Mouse (Mus musculus) thymus, postnatal 36 days (tissue): Measurements from ENCODE around the gene Ptpa.
"Not testable (repeated sequence)": the region's sequence is repeated elsewhere in the genome, so short reads cannot be mapped to it uniquely, and the experiment has no call there.

Experiments
- DNase-seq, 2 experiments: peaks; one replicate each; pipeline ENCODE4 v3.0.0; 2022; ENCODE audit warnings: mixed read lengths in 2 of 2

Ptpa gene

GRCm38 (mm10) chr2:30402843-30403242, 13.0 kb upstream of the Ptpa start:
- DNase-seq: no peak

GRCm38 (mm10) chr2:30403870-30404269, 12.0 kb upstream of the Ptpa start:
- DNase-seq: no peak

GRCm38 (mm10) chr2:30407221-30407620, 8.6 kb upstream of the Ptpa start:
- DNase-seq: no peak

- DNase-seq: no peak
These were observed 8.1 kb upstream of the Ptpa start for GRCm38 (mm10) chr2:30407778-30408177.

- DNase-seq: no peak
These were observed 7.3 kb upstream of the Ptpa start for GRCm38 (mm10) chr2:30408452-30409100.

- no peak for DNase-seq
These were observed 6.2 kb upstream of the Ptpa start for GRCm38 (mm10) chr2:30409454-30410176.

- peak in 1 of 2 experiments; percentile 36 for DNase-seq
These were observed 2.5 kb upstream of the Ptpa start for GRCm38 (mm10) chr2:30413038-30413973.

GRCm38 (mm10) chr2:30414101-30414500, 1.7 kb upstream of the Ptpa start:
- no peak for DNase-seq

GRCm38 (mm10) chr2:30414681-30415080, 1.2 kb upstream of the Ptpa start:
- DNase-seq: no peak

GRCm38 (mm10) chr2:30415157-30415935, 493 bp upstream of the Ptpa start, which contains the start of gene Crat:
Crat (minus strand) TSS chr2:30415813.
- peak; percentile 72 to 81 for DNase-seq

GRCm38 (mm10) chr2:30416649-30416965, 768 bp downstream of the Ptpa start:
- DNase-seq: no peak

GRCm38 (mm10) chr2:30417154-30417553, 1.3 kb downstream of the Ptpa start:
- DNase-seq: not testable (repeated sequence)

GRCm38 (mm10) chr2:30417595-30418165, 1.8 kb downstream of the Ptpa start:
- no peak for DNase-seq

GRCm38 (mm10) chr2:30418259-30418658, 2.4 kb downstream of the Ptpa start:
- no peak for DNase-seq

GRCm38 (mm10) chr2:30419112-30419511, 3.3 kb downstream of the Ptpa start:
- no peak for DNase-seq

- DNase-seq: no peak
These were observed 5.6 kb downstream of the Ptpa start for GRCm38 (mm10) chr2:30421432-30421831.

GRCm38 (mm10) chr2:30429156-30429555, 13.3 kb downstream of the Ptpa start:
- no peak for DNase-seq

GRCm38 (mm10) chr2:30435326-30436155, 19.7 kb downstream of the Ptpa start:
- DNase-seq: peak; percentile 58 to 62

- no peak for DNase-seq
These were observed 20.3 kb downstream of the Ptpa start for GRCm38 (mm10) chr2:30436156-30436545.

GRCm38 (mm10) chr2:30436809-30437208, 21.0 kb downstream of the Ptpa start:
- DNase-seq: no peak

- no peak for DNase-seq
These were observed 22.0 kb downstream of the Ptpa start for GRCm38 (mm10) chr2:30437791-30438190.
